Mouse (Mus musculus): ENCODE measurements around the gene Blnk. TPM values are rescaled to one million over a fixed set of nuclear protein-coding genes. Genes with fewer than 3 reads are reported as not detected.
A peak's percentile ranks its signal among the peaks of the same experiment; 100 is the strongest.

Gene Blnk
- polyA plus RNA-seq, 1 experiment from 2014 or later, result 2.2 TPM

DNA sequence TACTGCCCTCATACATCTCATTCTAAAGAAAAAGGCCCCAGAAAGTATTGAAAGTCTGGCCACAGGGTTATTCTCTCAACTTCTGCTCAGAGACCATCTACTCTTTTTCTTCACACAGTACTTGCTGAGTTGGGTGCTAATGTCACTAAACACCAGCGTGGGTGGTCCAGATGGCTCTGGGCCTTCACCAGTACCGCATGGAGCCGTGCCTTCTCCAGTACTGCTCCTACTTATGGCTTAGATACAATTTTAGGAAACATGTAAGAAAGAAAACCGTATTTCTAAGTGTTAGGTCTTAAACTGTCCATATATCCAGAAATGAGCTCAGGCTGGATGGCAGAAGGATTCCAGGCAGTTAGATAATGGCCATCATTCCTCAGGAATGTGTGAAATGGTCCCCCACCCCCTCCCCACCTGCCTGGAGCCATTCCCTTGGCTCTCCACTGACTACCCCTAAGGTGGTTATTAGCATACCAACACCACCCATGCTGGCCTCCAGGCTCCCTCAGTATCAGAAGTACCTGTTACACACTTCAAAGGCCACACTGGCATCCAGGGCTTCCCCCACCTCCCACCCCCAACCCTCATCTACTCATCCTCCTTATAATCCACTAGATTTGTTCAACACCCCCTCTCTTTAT lies 47.3 kb downstream of the Blnk start:
- Histone ChIP-seq H3K27ac (no peak overlapping the region), H3K36me3 (no peaks in the 10 kb centered on the region), H3K9ac (no peak overlapping the region), H3K4me1 (no peaks in the 10 kb centered on the region), H3K27me3 (no peaks in the 10 kb centered on the region), H3K4me3 (no peak overlapping the region), H3K9me3 (no peaks in the 10 kb centered on the region), H3K4me2 (no peak overlapping the region)
- 81% methylated on average over 4 of the region's 4 CpGs for WGBS
- no peak for ATAC-seq (ENCODE audit: insufficient number of reproducible peaks, insufficient read depth, low FRiP score, low TSS enrichment, low read depth)

- no peaks in the 10 kb centered on the region for H3K36me3 ChIP-seq
- no peak overlapping the region for H3K9ac ChIP-seq
- H3K27ac ChIP-seq, result no peak overlapping the region
- no peaks in the 10 kb centered on the region for H3K4me1 ChIP-seq
- H3K9me3 ChIP-seq, result no peaks in the 10 kb centered on the region
- ATAC-seq (ENCODE audit: insufficient number of reproducible peaks, insufficient read depth, low FRiP score, low TSS enrichment, low read depth), result no peak
- no peak overlapping the region for H3K4me3 ChIP-seq
- no peaks in the 10 kb centered on the region for H3K27me3 ChIP-seq
- WGBS, result 88% methylated on average over 7 of the region's 7 CpGs
- no peak overlapping the region for H3K4me2 ChIP-seq
These were observed 50.8 kb downstream of the Blnk start for GRCm38 (mm10) chr19:40943552-40943951.

DNA sequence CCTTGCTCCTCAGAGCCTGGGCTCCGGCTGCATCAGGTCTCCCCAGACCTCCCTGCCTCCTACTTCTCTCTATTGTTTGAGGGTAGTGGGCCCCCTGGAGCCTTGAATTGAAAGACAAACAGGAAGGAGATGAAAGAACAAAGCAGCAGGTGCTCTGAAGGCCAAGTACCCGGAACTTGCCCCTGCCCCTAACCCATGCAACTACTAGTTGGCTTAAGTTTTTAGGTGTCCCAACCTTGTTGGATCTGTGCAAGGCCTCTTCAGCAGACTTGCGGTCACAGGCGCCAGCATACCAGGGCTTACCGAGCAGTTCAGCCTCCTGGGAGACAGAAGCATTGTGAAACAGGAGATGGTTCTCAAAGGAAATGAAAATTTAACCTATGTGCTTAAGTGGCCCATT lies 58.3 kb downstream of the Blnk start:
- Histone ChIP-seq H3K4me1 (no peaks in the 10 kb centered on the region), H3K9me3 (no peaks in the 10 kb centered on the region), H3K4me2 (no peak overlapping the region), H3K36me3 (no peaks in the 10 kb centered on the region), H3K4me3 (no peak overlapping the region), H3K27me3 (no peaks in the 10 kb centered on the region), H3K27ac (no peak overlapping the region), H3K9ac (no peak overlapping the region)
- ATAC-seq (ENCODE audit: insufficient number of reproducible peaks, insufficient read depth, low FRiP score, low TSS enrichment, low read depth), result no peak
- 36% methylated on average over 5 of the region's 5 CpGs for WGBS

- Histone ChIP-seq H3K9ac (no peak overlapping the region), H3K4me1 (no peaks in the 10 kb centered on the region), H3K4me3 (no peak overlapping the region), H3K36me3 (no peaks in the 10 kb centered on the region), H3K4me2 (no peak overlapping the region), H3K9me3 (no peaks in the 10 kb centered on the region), H3K27me3 (no peaks in the 10 kb centered on the region), H3K27ac (no peak overlapping the region)
- no peak for ATAC-seq (ENCODE audit: insufficient number of reproducible peaks, insufficient read depth, low FRiP score, low TSS enrichment, low read depth)
- WGBS, result 38% methylated on average over 8 of the region's 8 CpGs
These were observed 59.0 kb downstream of the Blnk start for GRCm38 (mm10) chr19:40935376-40935775.

GRCm38 (mm10) chr19:40931581-40932369 lies 62.6 kb downstream of the Blnk start:
- Histone ChIP-seq H3K4me3 (no peak overlapping the region), H3K4me2 (no peak overlapping the region), H3K27me3 (no peaks in the 10 kb centered on the region)

DNA sequence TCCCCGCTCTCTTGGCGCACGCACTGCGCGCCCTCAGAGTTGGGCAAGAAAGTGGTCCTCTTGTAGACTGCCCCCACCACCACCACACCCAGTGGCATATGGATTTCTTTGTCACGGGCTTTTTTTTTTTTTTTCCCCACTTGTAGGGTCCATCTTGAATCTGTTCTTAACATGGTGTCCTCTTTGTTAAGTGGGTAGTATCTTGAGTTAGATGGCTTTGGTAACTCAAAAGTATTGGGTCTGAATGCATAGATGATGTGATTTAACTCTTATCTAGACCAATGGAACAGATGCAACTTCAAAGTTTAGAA lies 99.0 kb downstream of the Blnk start:
- 4% methylated on average over 6 of the region's 6 CpGs for WGBS
- H3K27me3 ChIP-seq, result peaks cover 24% of the 10 kb centered on the region
- H3K9ac ChIP-seq, result peak overlapping the region; percentile 81
- no peaks in the 10 kb centered on the region for H3K9me3 ChIP-seq
- no peak for ATAC-seq (ENCODE audit: insufficient number of reproducible peaks, insufficient read depth, low FRiP score, low TSS enrichment, low read depth)
- H3K27ac ChIP-seq, result peak overlapping the region; percentile 97
- peak overlapping the region; percentile 71 for H3K4me3 ChIP-seq
- peak overlapping the region; percentile 72 for H3K4me2 ChIP-seq
- peaks cover 8% of the 10 kb centered on the region; the same call in 1 of the 2 replicates for H3K36me3 ChIP-seq
- H3K4me1 ChIP-seq, result no peaks in the 10 kb centered on the region

More at GRCm38 (mm10) chr19:40931581-40932369, 62.6 kb downstream of the Blnk start:
- no peak overlapping the region for H3K9ac ChIP-seq
- no peaks in the 10 kb centered on the region for H3K4me1 ChIP-seq
- H3K27ac ChIP-seq, result no peak overlapping the region
- WGBS, result 64% methylated on average over 9 of the region's 9 CpGs
- H3K36me3 ChIP-seq, result no peaks in the 10 kb centered on the region
- no peaks in the 10 kb centered on the region for H3K9me3 ChIP-seq
- no peak for ATAC-seq (ENCODE audit: insufficient number of reproducible peaks, insufficient read depth, low FRiP score, low TSS enrichment, low read depth)

GRCm38 (mm10) chr19:40894519-40895392 lies 99.6 kb downstream of the Blnk start, which contains the start of gene Zfp518a:
Gene Zfp518a, plus strand, starts transcription at chr19:40894705.
- Histone ChIP-seq H3K36me3 (peaks cover 8% of the 10 kb centered on the region; the same call in 1 of the 2 replicates), H3K9me3 (no peaks in the 10 kb centered on the region), H3K27me3 (peaks cover 28% of the 10 kb centered on the region), H3K27ac (peak within 1 kb of the TSS; percentile 97), H3K9ac (peak within 1 kb of the TSS; percentile 81), H3K4me1 (no peaks in the 10 kb centered on the region), H3K4me3 (peak within 1 kb of the TSS; percentile 71), H3K4me2 (peak within 1 kb of the TSS; percentile 72)
- whole genome bisulfite sequencing, result under 1% methylated on average over 89 of the region's 89 CpGs
- peak; percentile 80 for ATAC-seq (ENCODE audit: insufficient number of reproducible peaks, insufficient read depth, low FRiP score, low TSS enrichment, low read depth)

GRCm38 (mm10) chr19:40894071-40894506 lies 100.2 kb downstream of the Blnk start:
- Histone ChIP-seq H3K4me3 (peak overlapping the region; percentile 71), H3K4me1 (no peaks in the 10 kb centered on the region), H3K9ac (peak overlapping the region; percentile 81), H3K4me2 (peak overlapping the region; percentile 72), H3K27ac (peak overlapping the region; percentile 97), H3K9me3 (no peaks in the 10 kb centered on the region), H3K36me3 (peaks cover 6% of the 10 kb centered on the region; the same call in 1 of the 2 replicates), H3K27me3 (peaks cover 32% of the 10 kb centered on the region)
- 49% methylated on average over 21 of the region's 21 CpGs for WGBS
- ATAC-seq (ENCODE audit: insufficient number of reproducible peaks, insufficient read depth, low FRiP score, low TSS enrichment, low read depth), result 0 out of 2 replicates have a peak, but pooled peaks have one; percentile 3

- WGBS, result 82% methylated on average over 1 of the region's 1 CpGs
- Histone ChIP-seq H3K27me3 (peaks cover 65% of the 10 kb centered on the region), H3K27ac (no peak overlapping the region), H3K9me3 (no peaks in the 10 kb centered on the region), H3K4me2 (no peak overlapping the region), H3K4me1 (no peaks in the 10 kb centered on the region), H3K9ac (no peak overlapping the region), H3K36me3 (no peaks in the 10 kb centered on the region), H3K4me3 (no peak overlapping the region)
- ATAC-seq (ENCODE audit: insufficient number of reproducible peaks, insufficient read depth, low FRiP score, low TSS enrichment, low read depth), result no peak
These were observed 105.4 kb downstream of the Blnk start for GRCm38 (mm10) chr19:40888887-40889286.

DNA sequence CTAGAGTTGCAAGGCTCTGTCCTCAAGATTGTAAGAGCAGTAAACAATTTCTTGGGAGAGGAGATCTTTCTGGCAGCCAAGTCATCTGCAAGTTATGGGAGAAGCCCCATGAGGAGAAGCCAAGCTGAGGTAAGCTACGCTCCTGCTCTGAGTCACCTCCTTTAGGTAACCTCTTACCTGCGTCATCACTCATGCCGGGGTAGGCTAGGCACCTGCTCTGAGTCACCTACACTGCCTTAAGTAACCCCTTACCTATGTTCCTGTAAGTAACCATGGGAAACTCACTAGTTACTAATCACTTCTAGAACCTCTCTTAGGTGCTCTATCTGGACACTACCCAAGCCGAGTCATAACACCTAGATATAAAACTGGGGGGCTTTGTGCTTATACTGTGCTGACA lies 112.6 kb downstream of the Blnk start:
- Histone ChIP-seq H3K36me3 (no peaks in the 10 kb centered on the region), H3K4me3 (no peak overlapping the region), H3K9me3 (no peaks in the 10 kb centered on the region), H3K9ac (no peak overlapping the region), H3K4me1 (no peaks in the 10 kb centered on the region), H3K27ac (no peak overlapping the region), H3K27me3 (peaks cover 74% of the 10 kb centered on the region), H3K4me2 (no peak overlapping the region)
- WGBS, result 87% methylated on average over 4 of the region's 4 CpGs
- no peak for ATAC-seq (ENCODE audit: insufficient number of reproducible peaks, insufficient read depth, low FRiP score, low TSS enrichment, low read depth)

Measured in embryonic facial prominence, embryonic 13.5 days (tissue).